Mouse (Mus musculus) c-Kit-positive CD71-positive TER-119-positive erythroid progenitor cells, embryonic 14.5 days (primary cell): ENCODE results near the gene Slc30a6.
A peak's percentile ranks its signal among the peaks of the same experiment; 100 is the strongest.

Source experiments
- DNase-seq: peaks from one replicate; pipeline ENCODE4 v3.0.0-alpha.2; 2013; ENCODE audit warnings: low spot score

Gene Slc30a6

DNA sequence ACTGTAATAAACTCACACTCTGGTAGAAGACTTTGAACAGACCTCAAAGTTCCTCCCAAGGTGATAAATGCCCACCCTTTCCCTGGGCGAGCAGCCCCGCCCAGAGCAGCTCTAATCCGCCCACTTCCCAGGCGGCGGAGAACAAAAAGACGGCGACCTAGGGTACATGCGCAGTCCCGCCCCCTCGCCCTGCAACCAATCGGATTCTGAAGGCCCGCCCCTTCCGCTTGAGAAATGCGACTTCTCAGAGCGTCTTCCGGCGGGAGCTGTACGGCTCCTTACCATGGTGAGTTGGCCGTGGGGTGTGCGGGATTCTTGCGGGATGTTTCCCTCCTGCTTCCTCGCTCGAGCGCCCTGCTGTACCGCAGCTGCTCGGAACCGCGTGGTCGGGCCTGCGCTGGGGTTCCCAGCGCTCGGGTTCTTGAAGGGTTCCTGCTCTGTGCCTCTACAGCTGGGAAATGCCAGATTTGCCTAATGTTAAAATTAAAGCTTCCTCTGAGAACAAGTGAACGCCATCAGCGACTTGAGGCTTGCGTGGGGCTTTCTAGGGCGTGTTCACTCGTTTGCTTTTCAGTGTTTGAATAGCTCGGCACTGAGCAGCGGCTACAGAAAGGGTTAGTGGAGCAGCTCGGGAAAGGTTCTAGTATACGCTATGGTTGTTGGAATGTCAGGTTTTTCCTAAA, at the start of gene Slc30a6:
Slc30a6 (plus strand) TSS at position 226 of the 683 bp plus-strand sequence.
- DNase-seq, result peak; percentile 96

DNA sequence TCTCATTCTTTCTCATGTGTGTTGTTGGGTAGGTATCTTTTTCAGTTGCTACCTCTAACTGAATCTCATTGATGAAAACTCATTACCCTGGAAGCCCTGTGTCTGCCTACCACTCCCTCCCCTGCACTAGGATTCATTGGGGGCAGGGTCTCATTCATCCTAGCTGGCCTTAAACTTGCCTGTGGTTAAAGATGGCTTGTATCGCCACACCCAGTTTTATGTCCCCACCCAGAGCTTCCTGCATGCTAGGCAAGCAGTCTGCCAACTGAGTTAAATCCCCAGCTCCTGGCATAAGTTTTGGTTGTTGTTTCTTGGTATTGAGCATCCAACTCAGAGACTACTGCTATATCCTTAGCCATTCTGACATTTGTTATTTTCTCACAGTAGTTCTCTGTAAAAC, 31.8 kb upstream of the Slc30a6 start:
- no peak for DNase-seq

DNA sequence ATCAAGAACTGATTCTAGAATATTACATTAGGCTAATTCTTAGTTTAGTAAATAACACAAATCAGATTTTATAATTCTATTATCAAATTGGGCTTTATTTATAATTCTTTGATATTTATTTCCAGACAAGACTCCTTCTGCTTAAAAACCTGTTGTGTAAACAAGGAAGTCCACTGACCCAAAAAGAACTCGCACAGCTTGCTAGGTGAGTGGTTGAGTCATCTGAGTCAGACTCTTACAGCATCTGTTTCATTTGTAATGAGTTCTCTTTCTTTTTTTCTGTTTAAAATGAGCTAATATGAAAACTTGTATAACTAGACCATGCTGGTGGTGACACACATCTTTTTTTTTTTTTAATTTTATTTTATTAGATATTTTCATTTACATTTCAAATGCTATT, 18.5 kb upstream of the Slc30a6 start:
- DNase-seq, result no peak

DNA sequence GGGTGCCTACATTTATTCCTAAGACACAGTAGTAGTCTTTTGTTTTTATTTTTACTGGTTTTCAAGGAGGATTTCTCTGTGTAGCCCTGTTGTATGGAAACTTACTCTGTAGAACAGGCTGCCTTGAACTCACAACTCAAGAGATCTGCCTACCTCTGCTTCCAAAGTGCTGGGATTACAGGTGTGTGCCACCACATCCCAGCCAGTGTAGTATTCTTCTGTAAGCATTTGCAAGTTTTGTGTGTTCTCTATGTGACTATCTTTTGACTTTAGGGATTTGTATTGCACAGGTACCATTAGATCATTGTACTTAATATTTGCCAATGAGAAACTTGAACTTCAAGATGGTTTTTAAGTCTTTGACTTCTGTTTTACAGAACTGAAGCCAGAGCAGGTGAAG, 8.8 kb upstream of the Slc30a6 start:
- DNase-seq, result no peak

DNA sequence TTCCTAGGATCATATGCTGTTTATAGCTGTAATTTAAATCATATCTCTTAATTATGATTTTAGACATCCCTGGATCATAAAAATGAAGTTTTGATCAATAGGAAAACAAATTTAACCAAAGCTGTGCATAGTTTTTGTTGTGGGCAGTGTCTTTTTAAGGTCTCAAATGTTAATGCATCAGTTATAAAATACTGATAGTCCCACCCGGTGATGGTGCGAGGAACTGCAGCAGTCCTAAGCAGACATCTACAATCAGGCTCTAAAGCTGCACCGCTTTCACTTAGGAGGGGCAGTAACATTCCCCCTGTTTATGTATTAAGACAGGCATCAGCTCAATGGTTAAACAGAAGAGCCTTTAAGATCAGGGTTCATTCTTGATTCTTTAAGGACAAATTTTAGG, 5.6 kb upstream of the Slc30a6 start:
- no peak for DNase-seq

DNA sequence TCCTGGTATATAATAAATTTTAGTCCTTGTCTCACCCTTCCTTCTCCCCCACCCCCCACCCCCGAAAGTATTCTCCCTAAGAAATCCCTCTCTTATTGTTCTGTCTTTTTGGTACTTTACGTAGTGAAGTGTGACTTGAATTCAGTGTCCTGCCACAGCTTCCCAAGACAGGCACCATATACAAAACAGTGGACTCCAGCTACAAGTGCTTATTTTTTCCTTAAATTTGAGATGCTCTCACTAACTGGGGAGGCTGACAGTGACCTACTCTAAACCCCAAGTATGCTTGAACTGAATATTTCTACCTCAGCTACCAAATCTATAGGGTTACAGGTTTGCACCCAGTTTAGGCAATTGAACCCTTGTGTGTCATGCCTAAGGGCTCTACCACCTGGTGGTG, 1.0 kb upstream of the Slc30a6 start:
- no peak for DNase-seq

DNA sequence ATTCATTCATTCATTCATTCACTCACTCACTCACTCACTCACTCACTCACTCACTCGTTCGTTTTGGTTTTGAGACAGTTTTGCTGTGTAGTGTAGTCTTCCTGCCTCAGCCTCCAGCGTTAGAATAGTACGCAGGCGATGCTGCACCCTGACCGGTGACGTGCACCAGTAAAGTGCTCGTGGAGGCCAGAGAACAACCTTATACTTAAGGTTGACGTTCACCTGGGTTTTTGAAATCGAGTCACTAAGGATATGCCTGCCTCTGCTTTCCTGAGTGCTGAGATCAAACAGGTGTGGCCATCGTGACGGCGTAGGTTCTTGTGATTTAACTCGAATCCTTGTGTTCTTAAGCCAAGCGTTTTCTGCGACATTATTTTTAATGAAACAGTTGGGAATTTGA, 553 bp upstream of the Slc30a6 start:
- DNase-seq, result no peak

DNA sequence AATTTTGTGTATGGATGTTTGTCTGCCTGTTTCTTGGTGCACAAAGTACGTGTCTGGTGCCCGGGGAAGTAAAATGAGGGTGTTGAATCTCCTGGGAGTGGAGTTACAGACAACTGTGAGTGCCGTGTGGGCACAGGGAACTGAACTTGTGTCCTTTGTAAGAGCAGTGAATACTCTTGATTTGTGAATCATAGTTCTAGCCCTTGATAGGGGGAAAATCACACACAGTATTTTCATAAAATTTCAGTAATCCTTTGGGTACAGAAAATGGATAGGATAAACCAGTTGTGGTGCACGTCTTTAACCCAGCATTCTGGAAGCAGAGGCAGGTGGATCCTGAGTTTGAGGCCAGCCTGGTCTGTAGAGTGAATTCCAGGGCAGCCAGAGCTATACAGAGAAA, 1.4 kb downstream of the Slc30a6 start:
- DNase-seq, result no peak

DNA sequence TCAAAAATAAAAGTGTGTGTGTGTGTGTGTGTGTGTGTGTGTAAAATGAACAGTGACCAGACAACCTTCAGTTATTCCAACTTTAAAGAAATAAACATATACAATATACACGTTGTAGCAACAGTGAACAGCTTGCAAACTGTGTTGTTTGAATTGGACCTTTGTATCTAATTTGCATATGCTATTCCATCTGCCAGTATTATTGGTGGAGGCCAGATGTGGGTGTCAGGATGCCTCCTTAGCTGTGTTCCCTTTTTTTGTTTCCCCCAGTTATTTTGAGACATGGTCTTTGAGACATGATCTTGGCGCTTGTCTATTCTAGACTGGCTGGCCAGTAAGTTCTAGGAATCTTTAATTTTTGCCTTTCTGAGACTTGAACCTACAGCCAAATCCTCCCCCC, 1.8 kb downstream of the Slc30a6 start:
- DNase-seq, result no peak

DNA sequence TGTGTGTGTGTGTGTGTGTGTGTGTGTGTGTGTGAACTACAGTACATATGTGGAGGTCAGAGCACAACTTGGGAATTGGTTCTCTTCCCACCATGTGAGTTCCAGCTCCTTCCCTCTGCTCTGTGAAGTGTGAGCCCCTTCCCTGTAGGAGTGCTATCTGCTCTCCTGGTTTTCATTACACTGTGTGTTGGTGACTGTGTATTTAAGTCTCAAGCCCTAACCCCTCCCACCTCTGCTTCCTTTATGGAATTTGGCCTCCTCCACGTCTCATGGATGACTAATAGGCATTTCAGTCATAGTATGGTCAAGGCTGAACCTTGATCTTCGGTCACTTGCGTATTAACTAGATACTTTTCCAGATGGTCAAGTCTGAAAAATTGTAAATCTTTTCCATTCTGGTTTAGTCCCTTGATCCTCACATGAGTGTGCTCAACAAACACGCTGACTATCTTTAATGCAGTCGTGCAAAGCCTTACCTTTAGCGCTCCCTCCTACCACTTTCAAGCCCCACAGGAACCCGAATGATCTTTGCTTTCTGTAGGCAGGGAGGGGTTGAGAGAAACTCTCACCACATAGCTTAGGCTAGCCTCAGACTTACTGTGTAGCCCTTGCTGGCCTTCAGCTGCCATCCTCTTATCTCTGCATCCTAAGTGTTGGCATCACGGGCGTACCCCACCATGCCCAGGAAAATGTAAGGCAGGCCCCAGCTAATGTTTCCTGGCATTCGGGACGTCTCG, 7.2 kb downstream of the Slc30a6 start:
- DNase-seq, result no peak

DNA sequence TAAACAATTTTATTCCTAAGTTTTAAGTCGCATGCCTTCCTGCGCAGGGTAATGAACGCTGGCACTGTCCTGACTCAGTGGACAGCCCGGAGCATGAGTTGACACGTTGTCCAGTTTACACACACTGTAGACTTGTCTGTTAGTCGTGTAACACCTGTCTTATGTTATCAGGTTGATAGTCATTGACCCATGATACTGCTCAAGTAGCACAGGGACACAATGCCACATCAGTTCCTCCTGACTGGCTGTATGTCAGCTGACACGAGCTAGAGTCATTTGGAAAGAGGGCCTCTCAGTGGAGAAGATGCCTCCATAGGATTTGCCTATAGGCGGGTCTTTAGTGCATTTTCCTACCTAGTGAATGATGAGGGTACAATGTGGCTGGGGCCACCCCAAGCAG, 11.1 kb downstream of the Slc30a6 start:
- DNase-seq, result no peak

DNA sequence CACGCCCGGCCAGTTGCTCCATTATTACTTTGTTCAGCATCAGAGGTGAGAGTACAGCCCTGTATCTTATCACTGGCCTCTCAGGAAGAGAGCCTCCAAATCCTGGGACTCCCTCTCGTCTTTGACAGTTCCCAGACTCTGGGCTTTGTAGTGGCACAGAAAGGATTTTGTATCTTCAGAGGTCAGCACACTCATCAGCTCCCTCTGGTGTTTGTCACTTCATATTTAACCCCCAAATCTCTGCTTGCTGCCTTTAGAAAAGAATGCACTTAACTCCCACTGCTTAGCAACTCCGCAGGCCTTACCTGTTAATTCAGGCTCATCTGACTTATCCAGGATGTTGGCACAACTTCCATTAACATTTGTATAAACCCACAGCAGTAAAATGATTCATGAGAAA, 14.3 kb downstream of the Slc30a6 start:
- DNase-seq, result no peak

DNA sequence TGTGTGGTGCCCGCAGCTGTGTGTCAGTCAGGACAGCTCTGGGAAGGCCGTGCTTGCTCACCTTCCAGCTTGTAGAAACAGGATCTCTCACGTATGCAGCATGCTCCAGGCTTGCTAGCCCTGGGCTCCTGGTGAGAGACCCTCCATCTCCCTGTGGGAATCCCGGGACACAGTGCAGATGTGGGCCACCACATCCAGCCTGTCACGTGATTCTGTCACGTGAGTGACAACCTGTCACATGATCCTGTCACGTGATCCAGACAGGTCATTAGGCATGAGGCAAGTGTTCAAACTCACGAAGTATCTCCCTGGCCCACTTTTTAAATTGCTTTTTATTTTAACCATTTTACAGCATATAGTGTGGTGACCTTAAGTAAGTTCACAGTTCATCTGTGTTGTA, 17.9 kb downstream of the Slc30a6 start:
- no peak for DNase-seq

DNA sequence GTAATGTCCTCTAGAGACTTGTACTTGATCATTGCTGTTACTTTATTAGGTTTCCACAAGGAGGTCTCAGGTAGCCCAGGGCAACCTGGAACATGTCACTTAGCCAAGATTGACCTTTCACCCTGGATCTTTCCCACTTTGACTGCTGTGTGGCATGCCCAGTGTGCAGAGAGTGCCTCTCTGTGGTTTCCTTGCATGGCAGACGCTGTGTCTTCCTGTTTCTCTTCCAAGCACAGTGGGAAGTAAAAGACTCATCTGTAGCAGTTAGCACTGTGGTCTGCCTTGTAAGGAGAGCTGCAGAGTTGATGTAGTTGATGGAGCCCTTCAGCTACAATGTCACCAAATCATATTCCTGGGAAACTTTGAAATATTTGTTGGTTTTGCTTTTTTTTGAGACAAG, 19.3 kb downstream of the Slc30a6 start:
- DNase-seq, result no peak

DNA sequence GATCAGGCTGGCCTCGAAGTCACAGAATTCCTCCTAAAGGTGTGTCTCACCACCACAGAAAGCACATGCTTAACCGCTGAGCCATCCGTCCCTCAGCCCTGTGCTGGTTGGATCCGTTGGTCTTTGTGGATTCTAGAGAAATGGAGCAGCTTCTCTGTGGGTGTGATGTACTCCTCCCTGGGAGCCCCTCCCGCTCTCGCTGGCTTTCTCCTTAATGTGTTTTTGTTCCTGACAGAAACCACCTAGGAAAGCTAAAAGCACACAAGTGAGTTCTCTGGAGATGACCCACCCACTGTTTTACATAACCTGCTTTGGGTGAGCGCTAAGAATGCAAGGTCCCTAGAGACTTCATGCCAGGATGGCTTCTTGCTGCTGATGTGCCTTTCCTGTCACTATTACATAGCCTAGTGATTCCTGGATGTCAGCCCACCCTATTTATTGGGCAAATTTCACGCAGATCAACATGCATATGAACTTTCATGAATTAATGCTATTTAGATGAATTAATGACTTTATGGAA, 21.5 kb downstream of the Slc30a6 start:
- DNase-seq, result no peak

DNA sequence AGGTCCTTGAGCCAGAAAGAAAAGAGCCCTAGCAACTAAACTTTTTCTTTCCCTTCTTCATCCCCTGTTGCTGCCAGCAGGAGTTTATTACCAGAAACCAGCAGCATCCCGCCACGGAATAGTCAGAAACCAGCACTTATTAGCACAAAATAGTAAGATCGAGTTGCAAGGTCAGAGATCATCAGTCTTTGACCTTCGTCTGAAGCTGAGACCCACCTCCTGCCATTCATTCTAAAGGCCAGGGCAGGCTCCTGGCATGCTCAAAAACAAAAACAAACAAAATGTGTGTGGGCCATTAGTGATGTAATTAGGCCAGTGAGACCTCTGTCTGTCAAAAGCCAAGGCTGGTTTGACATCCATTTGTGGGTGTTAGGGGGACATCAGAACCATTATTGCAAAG, 22.8 kb downstream of the Slc30a6 start:
- DNase-seq, result no peak

DNA sequence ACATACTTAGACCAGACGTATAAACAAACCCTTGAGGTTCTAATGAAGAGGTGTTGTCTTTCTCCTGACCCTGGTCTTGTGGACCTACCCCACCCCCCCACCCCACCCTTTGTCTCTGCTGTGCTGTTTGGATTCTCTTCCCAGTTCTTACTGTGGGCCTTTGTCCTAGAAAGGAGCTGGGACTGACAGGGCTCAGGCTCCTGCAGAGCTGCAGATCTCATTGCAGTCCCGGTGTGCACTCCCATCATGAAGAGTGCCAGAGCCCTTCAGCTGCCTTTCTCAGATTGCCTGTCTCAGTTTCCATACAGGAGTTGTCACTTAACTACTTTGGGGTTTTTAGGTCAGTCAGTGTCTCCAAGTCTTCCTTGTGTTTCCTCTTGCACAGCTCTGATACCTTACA, 25.2 kb downstream of the Slc30a6 start:
- DNase-seq, result no peak

DNA sequence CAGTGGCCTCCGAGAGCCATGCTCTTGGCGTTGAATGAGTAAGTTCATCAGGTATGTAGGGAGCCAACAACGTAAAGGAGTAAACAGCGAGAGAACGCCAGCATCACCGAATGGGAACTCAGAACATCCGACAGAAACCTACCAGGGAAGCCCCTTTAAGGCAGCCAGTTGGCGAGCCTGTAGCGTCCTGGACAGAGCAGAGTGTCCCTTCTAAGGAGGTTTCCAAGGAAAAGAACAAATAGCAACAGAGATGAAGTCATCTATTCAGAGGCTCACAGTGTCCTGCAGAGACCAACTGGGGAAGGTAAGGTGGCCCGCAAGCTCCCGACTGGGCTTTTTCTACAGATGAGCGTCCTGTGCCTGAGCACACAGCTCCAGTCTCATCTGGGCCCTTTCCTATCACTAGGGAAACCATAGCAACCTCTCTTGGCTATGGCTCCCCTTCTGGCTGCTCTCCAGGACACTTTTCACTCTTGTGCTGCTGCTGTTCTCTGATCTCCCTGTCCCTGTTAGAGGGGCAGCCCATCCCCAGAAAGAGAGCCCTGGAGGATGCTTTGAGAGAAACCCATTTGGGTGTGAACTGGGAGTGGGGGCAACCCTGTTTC, 29.1 kb downstream of the Slc30a6 start:
- no peak for DNase-seq

DNA sequence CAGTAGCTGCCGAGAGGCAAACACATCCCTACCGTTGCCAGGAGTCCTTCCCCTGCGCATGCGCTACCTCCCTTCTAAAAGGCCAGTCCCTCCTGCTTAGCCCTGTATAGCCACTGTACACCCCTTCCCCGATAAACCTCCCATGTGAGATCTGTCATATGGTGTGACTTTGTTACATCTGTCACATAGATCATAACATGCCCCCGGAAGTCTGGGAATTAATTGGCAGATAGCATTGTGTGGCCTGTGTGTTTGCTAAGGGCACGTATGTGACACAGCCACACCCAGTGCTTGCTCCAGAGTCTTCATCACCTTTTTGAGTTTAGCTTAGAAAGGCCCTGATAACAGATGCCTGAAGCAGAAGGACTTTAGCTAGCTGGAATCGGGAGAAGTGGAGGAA, 34.7 kb downstream of the Slc30a6 start:
- DNase-seq, result no peak

DNA sequence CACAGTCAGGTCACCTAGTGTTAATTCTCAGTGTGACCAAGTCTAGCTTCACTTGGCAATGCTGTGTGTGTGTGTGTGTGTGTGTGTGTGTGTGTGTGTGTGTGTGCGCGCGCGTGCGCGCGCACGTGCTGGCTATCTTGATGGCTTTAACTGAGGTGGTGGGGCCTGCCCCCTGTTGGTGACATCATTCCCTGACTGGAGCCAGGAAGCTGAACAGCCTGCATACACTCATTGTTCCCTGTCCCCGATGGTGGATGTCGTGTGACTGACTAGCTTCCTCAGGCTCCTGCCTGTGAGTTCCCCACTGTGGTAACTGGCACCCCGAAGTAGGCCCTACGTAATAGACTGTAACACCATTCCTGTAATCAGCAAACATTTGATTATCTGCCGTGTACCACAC, 36.1 kb downstream of the Slc30a6 start:
- no peak for DNase-seq

DNA sequence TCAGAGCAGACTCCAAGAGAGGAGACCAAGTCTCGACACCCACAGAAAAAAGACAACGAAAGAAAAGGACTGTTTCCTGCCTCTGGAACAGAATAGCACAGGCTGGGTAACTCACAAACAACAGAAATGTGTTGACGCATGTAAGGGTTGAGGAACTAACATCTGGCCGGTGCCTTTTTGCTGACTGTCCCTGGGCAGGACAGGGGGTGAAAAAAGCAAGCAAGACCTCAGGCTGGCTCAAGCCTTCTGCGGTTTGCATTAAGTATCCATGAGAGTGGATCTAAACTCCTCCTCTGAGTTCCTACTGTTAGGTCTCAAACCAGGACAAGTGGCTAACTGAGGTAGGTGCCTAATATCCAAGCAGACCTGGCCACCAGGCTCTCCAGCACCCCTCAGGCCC, 37.2 kb downstream of the Slc30a6 start:
- no peak for DNase-seq

DNA sequence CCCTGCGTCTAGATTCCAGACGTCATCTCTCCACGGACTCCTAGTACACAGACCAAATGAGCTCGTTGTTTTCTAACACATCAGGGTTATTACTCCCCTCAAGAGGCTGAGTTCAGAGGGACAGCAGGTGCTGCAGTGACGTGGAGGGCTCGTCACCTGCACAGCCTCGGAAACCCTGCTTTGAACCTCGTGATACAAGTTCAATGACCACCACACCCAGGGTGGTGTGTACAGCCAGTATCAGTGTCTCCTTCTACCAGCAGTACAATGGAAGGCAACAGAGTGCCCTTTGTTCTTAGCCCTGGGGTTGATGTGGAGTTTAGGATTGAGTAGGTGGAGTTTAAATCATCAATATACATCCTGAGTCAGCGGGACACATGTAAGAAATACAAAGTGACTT, 42.4 kb downstream of the Slc30a6 start:
- DNase-seq, result no peak

DNA sequence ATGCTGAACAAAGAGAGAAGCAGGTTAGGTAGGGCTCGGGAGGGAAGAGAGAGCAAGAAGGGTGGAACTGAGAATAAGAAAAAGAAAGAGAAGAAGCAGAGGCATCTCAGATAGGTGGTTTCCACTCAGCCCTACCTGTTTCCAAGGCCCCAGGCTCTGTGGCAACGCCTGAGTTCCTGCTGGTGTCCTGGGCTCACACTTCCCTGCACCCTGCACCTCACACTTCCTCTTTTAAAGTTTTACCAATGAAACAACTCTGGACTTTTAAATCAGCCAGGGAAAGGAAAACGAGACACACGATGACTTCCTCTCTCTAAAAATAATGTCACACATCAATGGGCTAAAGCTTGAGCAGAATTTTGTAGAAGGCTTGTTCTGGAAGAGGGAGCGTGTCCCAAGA, 45.1 kb downstream of the Slc30a6 start:
- DNase-seq, result no peak
